Mouse (Mus musculus) layer of hippocampus, adult 8-10 months (tissue): ENCODE results near the gene Specc1. TPM values are rescaled to one million over a fixed set of nuclear protein-coding genes. Genes with fewer than 3 reads are reported as not detected.

Experiments used
- DNase-seq, 2 experiments: peaks; one replicate each; pipeline ENCODE4 v3.0.0; 2022; ENCODE audit warnings: low spot score in 2 of 2
- total RNA-seq, 4 experiments: library from RNA; stranded (reverse); gene quantifications; 2 replicates each; pipeline ENCODE4 v1.2.4; 2022

Gene Specc1
- total RNA-seq, 4 experiments from 2014 or later: 72.3 to 103 (median 91.0) TPM

DNA sequence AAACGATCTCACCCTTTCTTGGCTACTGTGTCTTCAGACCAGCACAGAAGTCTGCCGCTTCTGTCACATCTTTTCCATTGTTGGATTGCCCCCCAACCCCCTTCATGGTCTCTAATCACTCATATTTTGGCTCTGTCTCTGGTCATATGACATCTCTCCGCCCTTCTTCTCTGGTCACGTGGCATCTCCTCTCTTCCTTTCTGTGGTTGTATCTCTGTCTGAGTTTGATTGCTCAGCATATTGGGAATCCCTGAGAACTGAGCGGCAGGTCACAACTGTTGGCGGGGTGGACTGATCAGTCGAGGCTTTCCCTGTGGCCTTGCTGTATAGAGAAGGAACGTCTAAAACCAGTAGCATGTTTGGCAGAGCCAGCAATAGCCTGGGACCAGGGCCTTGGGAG is 10.5 kb downstream of the Specc1 start:
- DNase-seq: no peak

DNA sequence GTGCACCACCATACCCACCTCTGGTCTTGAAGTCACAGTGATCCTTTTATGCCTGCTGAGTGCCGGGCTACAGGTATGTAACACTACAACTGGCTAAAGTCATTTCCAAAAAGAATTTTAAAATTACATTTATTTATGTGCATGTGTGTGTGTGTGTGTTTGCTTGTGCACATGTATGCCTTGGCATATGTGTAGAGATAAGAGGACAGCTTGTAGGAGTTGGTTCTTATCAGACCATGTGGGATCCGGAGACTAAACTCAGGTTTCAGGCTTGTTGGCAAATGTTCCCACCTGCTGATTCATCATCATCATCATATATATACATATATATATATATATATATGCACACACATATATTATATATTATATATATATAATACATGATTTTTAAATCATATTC is 12.3 kb downstream of the Specc1 start:
- DNase-seq: no peak

DNA sequence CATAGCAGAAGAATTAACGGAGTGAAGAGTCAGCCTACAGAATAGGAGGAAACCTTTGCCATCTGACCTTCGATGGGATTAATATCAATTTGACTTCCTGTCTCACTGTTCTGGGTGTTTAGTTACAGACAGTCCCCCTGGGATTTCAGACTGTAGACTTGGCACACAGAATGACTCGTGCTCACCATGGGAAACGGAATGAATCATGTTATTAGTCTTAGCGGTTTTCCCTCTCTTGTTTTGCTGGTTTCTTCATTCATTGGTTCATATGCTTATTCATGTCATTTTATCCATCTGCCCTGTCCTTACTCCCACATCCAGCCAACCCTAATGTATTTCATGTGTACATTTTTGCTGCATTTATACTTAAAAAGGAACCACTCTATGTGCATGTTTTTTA is 14.3 kb downstream of the Specc1 start:
- DNase-seq: no peak

DNA sequence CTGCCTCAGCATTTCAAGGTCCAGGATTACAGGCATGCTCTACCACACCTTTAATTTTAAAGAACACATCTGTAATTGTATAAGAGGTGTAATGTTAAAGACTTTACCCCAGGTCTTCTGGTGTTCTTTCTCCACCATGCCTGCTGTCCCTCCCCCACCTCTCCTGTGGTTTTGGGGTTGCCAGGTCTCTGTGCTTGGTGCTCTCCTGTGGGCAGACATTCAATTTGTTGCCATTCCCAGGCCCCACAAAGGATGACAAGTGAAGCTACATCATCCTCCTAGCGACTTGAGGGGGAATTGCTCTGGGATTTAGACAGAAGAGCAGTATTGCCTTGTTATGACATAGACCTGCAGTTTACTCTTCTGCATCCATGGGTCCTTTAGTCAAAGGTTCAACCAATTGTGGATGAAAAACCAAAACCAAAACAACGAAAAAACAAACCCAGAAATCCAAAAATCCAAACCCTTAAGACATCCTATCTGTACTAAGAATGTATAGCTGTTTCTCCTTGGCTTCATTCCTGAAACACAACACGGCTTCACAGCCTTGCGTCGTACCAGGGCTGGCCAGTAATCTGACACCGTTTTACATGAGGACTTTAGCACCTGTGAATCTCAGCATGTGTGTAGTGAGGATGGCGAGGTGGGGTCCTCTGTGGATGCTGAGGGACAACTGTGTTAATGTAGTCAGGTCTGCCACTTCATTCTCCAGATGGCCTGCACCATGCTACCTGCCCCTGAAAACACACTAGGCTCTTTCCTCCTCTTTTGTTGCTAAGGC is 15.1 kb downstream of the Specc1 start:
- no peak for DNase-seq

GRCm38 (mm10) chr11:61974106-61974707 is 17.6 kb downstream of the Specc1 start:
- no peak for DNase-seq

DNA sequence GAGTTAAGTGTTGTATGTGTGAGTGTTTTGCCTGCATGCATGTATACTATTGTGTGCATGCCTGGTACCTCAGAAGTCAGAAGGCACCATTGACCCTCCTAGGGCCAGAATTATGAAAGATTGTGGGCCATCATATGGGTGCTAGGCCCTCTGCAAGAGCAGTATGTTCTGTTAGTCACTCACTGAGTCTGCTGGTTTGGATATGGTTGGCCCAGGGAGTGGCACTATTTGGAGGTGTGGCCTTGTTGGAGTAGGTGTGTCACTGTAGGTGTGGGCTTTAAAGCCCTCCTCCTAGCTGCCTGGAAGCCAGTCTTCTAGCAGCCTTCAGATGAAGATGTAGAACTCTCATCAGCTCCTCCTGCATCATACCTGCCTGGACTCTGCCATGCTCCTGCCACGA is 19.2 kb downstream of the Specc1 start:
- DNase-seq: no peak

DNA sequence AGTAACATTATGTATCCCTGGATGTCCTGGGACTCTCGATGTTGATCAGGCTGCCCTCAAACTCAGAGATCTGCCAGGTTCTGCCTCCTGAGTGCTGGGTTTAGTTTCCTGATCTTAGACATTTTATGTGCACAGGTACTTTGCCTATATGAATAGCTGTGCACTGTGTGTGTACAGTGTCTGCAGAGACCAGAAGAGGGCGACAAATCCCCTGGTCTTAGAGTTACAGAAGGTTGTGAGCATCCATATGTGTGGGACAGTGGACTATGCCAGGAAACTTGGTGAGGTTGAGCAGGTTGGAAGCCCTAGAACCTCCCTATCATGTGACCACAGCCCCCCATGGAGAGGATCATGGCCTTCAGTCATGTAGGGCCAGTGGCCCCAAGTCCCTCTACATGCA is 24.7 kb downstream of the Specc1 start:
- no peak for DNase-seq

- DNase-seq: no peak
Observed at GRCm38 (mm10) chr11:61982828-61983227, 26.3 kb downstream of the Specc1 start.

DNA sequence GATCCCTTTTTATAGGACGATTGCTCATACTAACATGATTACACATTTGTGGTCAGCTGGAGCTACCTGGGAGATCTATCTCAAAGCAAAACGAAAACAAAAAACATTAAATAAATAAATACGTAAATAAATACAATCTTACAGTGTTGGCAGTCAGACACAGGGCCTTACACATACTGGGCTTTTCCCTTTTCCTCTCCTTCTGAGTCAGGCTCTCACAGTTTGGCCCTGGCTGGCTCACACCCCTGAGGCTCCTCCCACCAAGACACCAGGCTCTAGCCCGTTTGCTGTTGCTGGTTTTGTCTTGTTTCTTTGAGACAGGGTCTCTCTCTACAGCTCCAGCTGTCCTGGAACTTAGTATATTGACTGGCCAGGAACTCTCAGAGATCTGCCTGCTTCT is 30.4 kb downstream of the Specc1 start:
- no peak for DNase-seq

DNA sequence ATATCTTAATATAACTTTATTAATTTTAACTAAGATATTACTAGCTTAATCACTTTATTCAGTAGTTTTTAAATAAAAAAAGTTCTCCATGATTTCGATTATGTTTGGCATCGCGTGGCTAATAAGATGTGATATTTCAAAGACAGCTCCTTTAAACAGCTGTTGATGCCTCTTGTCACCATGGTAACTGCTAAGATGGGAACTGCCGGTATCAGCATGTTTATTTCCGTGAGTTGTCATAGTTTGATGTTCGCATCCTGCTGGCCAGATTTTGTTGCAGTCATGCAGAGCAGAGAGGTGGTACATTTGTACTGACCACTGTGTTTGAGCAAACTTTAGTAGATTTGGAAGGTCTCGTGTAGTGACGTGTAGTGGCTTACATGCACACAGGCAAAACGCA is 33.1 kb downstream of the Specc1 start:
- DNase-seq: no peak

DNA sequence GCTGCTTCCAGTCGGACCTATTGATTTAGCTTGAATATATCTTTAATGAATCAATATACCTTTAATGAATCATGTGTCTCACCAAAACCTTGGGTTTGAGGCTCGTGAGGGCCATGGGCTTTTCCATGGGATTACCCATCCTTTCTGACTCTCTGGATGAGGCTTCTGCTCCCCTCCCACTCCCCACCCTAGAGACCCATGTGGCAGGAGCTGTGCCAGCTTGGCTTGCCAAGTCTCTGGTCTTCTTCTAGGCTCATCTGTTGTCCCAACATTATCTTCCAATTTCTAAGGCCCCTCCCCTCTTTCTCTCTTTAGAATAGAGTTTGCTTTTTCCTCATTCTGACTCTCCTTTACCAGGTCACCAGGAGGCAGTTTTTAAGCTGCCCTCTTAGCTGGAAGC is 35.0 kb downstream of the Specc1 start:
- DNase-seq: no peak

DNA sequence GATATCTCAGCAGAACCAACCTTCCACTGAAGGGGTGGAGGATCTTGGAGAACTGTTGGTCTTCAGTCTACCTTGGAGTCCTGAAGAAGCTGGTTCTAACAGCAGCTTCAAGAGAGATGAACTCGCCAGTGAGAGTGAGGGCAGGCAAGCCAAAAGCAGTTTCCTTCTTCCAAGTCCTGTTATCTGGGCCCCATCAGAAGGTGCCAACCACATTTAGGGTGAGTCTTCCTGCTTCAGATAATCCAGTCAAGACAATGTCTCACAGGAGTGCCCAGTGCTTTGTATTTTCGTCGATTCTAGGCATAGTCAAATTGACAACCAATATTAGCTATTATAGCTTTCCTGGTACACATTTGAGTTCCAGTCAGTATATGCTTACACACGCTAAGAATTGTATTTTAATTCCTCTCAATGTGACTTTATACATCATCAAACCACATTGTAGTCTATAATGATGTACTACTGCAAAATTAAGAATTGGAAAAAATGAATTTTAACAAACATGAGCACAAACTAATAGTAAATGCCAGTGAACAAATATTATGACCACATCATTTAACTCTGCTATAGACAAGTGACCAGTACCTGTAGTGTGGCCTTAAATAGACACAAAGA is 36.2 kb downstream of the Specc1 start:
- no peak for DNase-seq

GRCm38 (mm10) chr11:61999501-61999900 is 42.9 kb downstream of the Specc1 start:
- DNase-seq: no peak

DNA sequence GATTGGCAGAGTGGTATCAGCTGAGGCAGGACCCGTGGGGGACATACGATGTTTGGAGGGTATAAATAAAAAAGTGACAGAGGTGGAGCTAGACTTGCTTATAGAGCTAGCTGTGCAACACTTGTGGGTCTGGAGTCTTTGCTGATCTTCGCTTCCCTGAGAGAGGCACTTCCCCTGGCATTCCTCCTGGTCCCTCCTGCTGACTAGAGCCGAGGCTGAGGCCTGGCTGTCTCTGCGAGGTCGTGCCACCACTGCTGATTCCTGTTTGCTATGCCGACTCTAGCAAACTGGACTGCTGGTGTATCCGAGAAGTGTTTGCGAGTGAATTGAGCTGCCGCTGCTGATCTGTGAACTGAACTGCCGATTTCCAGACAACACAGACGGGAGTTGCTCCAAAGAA is 43.5 kb downstream of the Specc1 start:
- DNase-seq: no peak

DNA sequence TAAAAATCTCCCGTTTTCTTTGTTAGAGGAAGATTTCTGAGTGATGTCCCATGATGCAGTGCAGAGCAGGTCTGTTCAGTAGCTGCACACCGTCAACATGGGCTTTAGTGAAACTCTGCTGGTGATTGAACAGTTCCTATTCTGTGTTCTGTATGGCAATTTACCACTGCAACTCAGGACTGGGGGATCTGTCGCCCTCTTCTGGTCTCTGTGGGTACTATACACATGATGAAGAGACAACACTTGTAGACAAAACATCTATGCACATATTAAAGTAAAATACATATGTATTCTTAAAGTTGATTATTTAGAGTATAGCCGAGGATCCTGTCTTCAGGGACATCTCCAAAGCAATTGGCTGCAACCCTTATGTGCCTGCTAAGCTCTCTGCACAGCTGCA is 45.4 kb downstream of the Specc1 start:
- no peak for DNase-seq

- no peak for DNase-seq
Observed at GRCm38 (mm10) chr11:62004881-62005240, 48.3 kb downstream of the Specc1 start.

DNA sequence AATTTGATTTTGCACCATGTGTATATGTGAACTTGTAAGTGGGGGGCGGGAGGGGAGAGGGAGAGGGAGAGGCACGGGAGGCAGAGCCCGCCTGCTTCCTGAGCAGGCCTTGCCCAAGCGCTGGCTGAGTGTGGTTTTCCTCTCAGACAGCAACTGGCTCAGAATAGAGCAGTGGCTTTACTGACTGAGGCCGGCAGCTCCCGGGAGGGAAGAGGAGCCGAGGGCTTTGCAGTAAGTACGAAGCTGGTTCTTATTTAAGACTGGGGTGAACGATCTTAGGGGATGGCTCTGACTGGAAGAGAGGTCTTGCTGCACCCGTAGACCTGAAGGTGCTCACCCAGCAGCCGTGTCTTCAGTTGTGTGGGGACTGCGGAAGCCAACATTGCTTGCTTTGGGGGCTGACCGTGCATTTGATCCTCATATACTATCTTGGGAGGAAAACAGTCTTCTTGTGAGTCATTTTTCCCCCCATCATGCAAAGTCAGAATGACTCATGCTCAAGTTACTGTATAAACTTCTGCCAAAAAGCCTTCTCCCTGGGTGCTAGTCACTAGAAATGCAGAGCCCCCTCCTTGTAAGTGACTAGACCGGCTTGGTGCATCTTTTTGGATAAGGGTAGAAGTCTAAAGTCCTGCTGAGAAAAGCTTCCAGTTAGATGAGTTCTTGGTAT is 48.8 kb downstream of the Specc1 start:
- no peak for DNase-seq

DNA sequence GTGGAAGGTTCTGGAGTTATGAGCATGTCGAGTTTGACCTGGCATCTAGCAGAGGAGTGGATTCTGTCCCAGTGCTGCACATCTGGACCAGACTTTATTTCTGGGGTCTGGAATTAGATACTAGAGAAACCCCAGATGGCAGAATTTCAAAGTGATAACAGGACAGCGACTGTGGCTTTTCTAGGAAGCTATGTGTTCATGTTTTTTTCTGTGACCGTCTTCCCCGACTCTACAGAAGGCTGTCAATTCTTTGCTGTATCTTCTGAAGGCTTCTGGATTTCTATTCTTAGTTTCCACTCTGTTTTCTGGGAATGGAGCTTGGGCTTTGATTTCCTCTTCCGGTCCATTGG is 49.3 kb downstream of the Specc1 start:
- DNase-seq: no peak

- no peak for DNase-seq
Observed at GRCm38 (mm10) chr11:62006680-62007079, 50.1 kb downstream of the Specc1 start.

GRCm38 (mm10) chr11:62007984-62008383 is 51.4 kb downstream of the Specc1 start:
- DNase-seq: no peak

GRCm38 (mm10) chr11:62010625-62011231 is 54.2 kb downstream of the Specc1 start:
- DNase-seq: no peak

GRCm38 (mm10) chr11:62012039-62012438 is 55.5 kb downstream of the Specc1 start:
- no peak for DNase-seq
